In the genomic region with DNA sequence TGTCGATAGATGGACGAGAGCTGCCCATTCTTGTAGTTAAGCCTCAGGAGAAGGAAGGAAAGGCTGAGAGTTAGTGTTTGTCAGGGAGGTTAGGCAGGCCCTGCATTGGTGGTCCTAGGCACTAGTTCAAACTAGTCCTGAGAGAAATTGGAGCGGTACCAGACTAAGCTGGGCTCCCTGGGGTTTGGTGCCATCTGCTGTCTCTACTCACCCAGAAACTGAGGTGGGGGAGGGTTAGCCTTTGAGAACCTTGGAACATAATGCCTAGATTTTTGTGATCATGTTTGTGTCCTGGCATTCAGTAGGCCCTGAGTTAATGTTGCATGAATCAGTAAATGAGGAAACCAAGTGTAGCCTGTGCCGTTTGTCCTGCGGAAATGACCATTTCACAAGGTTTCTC, we compare ENCODE assay signal across 8 mouse cellular contexts. TPM values are rescaled to one million over a fixed set of nuclear protein-coding genes. Genes with fewer than 3 reads are reported as not detected.
A peak's percentile ranks its signal among the peaks of the same experiment; 100 is the strongest.
DNase-seq lines count a peak whose midpoint lies in the region; ATAC-seq and TF ChIP-seq lines count a peak whose summit lies in the region.

No protein-coding gene starts in this region.

- TF ChIP-seq CTCF in embryonic fibroblast, embryonic 13.5 days (IDR thresholded peaks at IDR 0.05; ENCODE audit: borderline replicate concordance, insufficient read depth, low read length) = no peak
- peak; percentile 69 for TF ChIP-seq CTCF in intestine, postnatal 0 days (IDR thresholded peaks at IDR 0.05; ENCODE audit: low read depth)

- H3K36me3 ChIP-seq in intestine, postnatal 0 days (ENCODE audit: control insufficient read depth, insufficient read depth) = peaks cover 24% of the 10 kb centered on the region
- H3K36me3 ChIP-seq in limb, embryonic 14.5 days (ENCODE audit: control insufficient read depth, insufficient read depth, low read length) = peaks cover 29% of the 10 kb centered on the region

- no peaks in the 10 kb centered on the region for H3K9me3 ChIP-seq in intestine, postnatal 0 days (ENCODE audit: control insufficient read depth)
- no peaks in the 10 kb centered on the region for H3K9me3 ChIP-seq in limb, embryonic 14.5 days (ENCODE audit: control insufficient read depth, low read length)

- H3K4me1 ChIP-seq in embryonic fibroblast, embryonic 13.5 days (ENCODE audit: control insufficient read depth, insufficient read depth, low read length) = peaks cover 4% of the 10 kb centered on the region; the same call in 1 of the 2 replicates
- H3K4me1 ChIP-seq in intestine, postnatal 0 days (replicated peaks; ENCODE audit: control insufficient read depth, insufficient read depth, low read length) = 0 out of 2 replicates have a peak, but pooled peaks cover 3% of the 10 kb centered on the region
- H3K4me1 ChIP-seq in limb, embryonic 14.5 days (ENCODE audit: control insufficient read depth, insufficient read depth, low read length) = peaks cover 14% of the 10 kb centered on the region

- H3K4me2 ChIP-seq in intestine, postnatal 0 days (replicated peaks; ENCODE audit: low read depth) = peak overlapping the region; percentile 79
- H3K4me2 ChIP-seq in limb, embryonic 14.5 days (replicated peaks; ENCODE audit: low read depth, low read length, severe bottlenecking) = peak overlapping the region; percentile 95

- peak overlapping the region; percentile 96 for H3K4me3 ChIP-seq in embryonic fibroblast, embryonic 13.5 days (ENCODE audit: insufficient read depth, low read length)
- H3K4me3 ChIP-seq in intestine, postnatal 0 days (ENCODE audit: low read depth, low read length) = peak overlapping the region; percentile 68
- H3K4me3 ChIP-seq in limb, embryonic 14.5 days (replicated peaks; ENCODE audit: low read length) = peak overlapping the region; percentile 95

- DNase-seq in left cerebral cortex, adult 11 months (ENCODE audit: low spot score) = peak; percentile 36
- DNase-seq in left cerebral cortex, adult 8-10 months (ENCODE audit: low spot score in 2 of 2) = no peak
- DNase-seq in adrenal gland, postnatal 14 days = peak; percentile 77
- DNase-seq in limb, embryonic 14.5 days (ENCODE audit: low spot score) = peak; percentile 42
- DNase-seq in naive thymus-derived CD4-positive, alpha-beta T cell, adult 2 months (ENCODE audit: low read depth) = peak; percentile 55
- DNase-seq in urinary bladder, adult 18-20 months (ENCODE audit: low spot score in 2 of 2) = no peak

- ATAC-seq in intestine, postnatal 0 days = no peak
- ATAC-seq in limb, embryonic 14.5 days (ENCODE audit: low FRiP score, low read depth) = no peak

- WGBS in intestine, postnatal 0 days = 21% methylated on average over 5 of the region's 5 CpGs
- 38% methylated on average over 5 of the region's 5 CpGs for WGBS in limb, embryonic 14.5 days

- peak overlapping the region; percentile 100 for H3K27ac ChIP-seq in embryonic fibroblast, embryonic 13.5 days (ENCODE audit: insufficient read depth, low read length)
- H3K27ac ChIP-seq in intestine, postnatal 0 days (ENCODE audit: low read depth, low read length) = peak overlapping the region; percentile 99
- H3K27ac ChIP-seq in limb, embryonic 14.5 days (replicated peaks; ENCODE audit: low read depth, low read length) = no peak overlapping the region

- H3K27me3 ChIP-seq in intestine, postnatal 0 days (replicated peaks; ENCODE audit: control insufficient read depth, insufficient read depth, low read length) = no peaks in the 10 kb centered on the region
- no peaks in the 10 kb centered on the region for H3K27me3 ChIP-seq in limb, embryonic 14.5 days (ENCODE audit: control insufficient read depth, insufficient read depth, low read length)

- no peak for TF ChIP-seq POLR2A in embryonic fibroblast, embryonic 13.5 days (IDR thresholded peaks at IDR 0.05; ENCODE audit: low read depth, low read length)
- TF ChIP-seq POLR2A in limb, embryonic 14.5 days (IDR thresholded peaks at IDR 0.05; ENCODE audit: borderline replicate concordance, extremely low read depth, insufficient read depth, insufficient read length) = no peak

- H3K9ac ChIP-seq in intestine, postnatal 0 days (ENCODE audit: low read depth, low read length) = peak overlapping the region; percentile 90
- peak overlapping the region; percentile 92 for H3K9ac ChIP-seq in limb, embryonic 14.5 days (ENCODE audit: low read depth, low read length, severe bottlenecking)

RNA-seq across cellular contexts. Expression of gene Brpf1, which starts 1.2 kb away (rescaled TPM):
- 10 to 100 TPM; 30.0 to 32.9 (median 31.5) TPM for total RNA-seq in left cerebral cortex, adult 8-10 months (2022)
- 32.3 and 36.7 TPM in 2 replicates for total RNA-seq in adrenal gland, postnatal 14 days (2021)
- 16.5 and 17.0 TPM in 2 replicates for polyA plus RNA-seq in embryonic fibroblast, embryonic 13.5 days (2011; ENCODE audit: insufficient read length, low read depth, missing spikeins)
- 7.3 and 8.3 TPM in 2 replicates for polyA plus RNA-seq in intestine, postnatal 0 days (2015; fragmentation: Nextera tagmentation; extraction: Ambion mirVana)
- 35.7 and 36.5 TPM in 2 replicates for polyA plus RNA-seq in limb, embryonic 14.5 days (2012; rRNA removed)
- polyA plus RNA-seq in limb, embryonic 14.5 days (2014; fragmentation: Nextera tagmentation; extraction: Ambion mirVana) = 20.6 and 22.0 TPM in 2 replicates

RNA-seq across cellular contexts. Expression of gene Ogg1, which starts 18.6 kb away (rescaled TPM):
- 1 to 10 TPM; 7.5 to 9.3 (median 8.4) TPM for total RNA-seq in left cerebral cortex, adult 8-10 months (2022)
- 11.3 and 11.8 TPM in 2 replicates for total RNA-seq in adrenal gland, postnatal 14 days (2021)
- polyA plus RNA-seq in embryonic fibroblast, embryonic 13.5 days (2011; ENCODE audit: insufficient read length, low read depth, missing spikeins) = 20.9 and 24.3 TPM in 2 replicates
- 8.0 and 9.7 TPM in 2 replicates for polyA plus RNA-seq in intestine, postnatal 0 days (2015; fragmentation: Nextera tagmentation; extraction: Ambion mirVana)
- polyA plus RNA-seq in limb, embryonic 14.5 days (2012; rRNA removed) = 22.6 and 26.3 TPM in 2 replicates
- 11.1 and 11.7 TPM in 2 replicates for polyA plus RNA-seq in limb, embryonic 14.5 days (2014; fragmentation: Nextera tagmentation; extraction: Ambion mirVana)

RNA-seq across cellular contexts. Expression of gene Cpne9, which starts 26.0 kb away (rescaled TPM):
- total RNA-seq in left cerebral cortex, adult 8-10 months (2022) = 10 to 100 TPM; 66.7 to 78.5 (median 72.0) TPM
- 0.70 and 1.3 TPM in 2 replicates for total RNA-seq in adrenal gland, postnatal 14 days (2021)
- 0.25 TPM in 1 of 2 replicates, not detected in the other for polyA plus RNA-seq in embryonic fibroblast, embryonic 13.5 days (2011; ENCODE audit: insufficient read length, low read depth, missing spikeins)
- polyA plus RNA-seq in intestine, postnatal 0 days (2015; fragmentation: Nextera tagmentation; extraction: Ambion mirVana) = not detected in 2 replicates
- 0.46 and 0.77 TPM in 2 replicates for polyA plus RNA-seq in limb, embryonic 14.5 days (2012; rRNA removed)
- polyA plus RNA-seq in limb, embryonic 14.5 days (2014; fragmentation: Nextera tagmentation; extraction: Ambion mirVana) = 0.44 TPM in 2 replicates

RNA-seq across cellular contexts. Expression of gene Camk1, which starts 35.6 kb away (rescaled TPM):
- 100 to 1,000 TPM in 3 of 4 experiments, 10 to 100 TPM in 1; 82.6 to 107 (median 104) TPM for total RNA-seq in left cerebral cortex, adult 8-10 months (2022)
- total RNA-seq in adrenal gland, postnatal 14 days (2021) = 46.4 and 49.3 TPM in 2 replicates
- 56.3 and 66.6 TPM in 2 replicates for polyA plus RNA-seq in embryonic fibroblast, embryonic 13.5 days (2011; ENCODE audit: insufficient read length, low read depth, missing spikeins)
- 35.9 and 37.0 TPM in 2 replicates for polyA plus RNA-seq in intestine, postnatal 0 days (2015; fragmentation: Nextera tagmentation; extraction: Ambion mirVana)
- 69.0 and 70.6 TPM in 2 replicates for polyA plus RNA-seq in limb, embryonic 14.5 days (2012; rRNA removed)
- polyA plus RNA-seq in limb, embryonic 14.5 days (2014; fragmentation: Nextera tagmentation; extraction: Ambion mirVana) = 98.4 and 105 TPM in 2 replicates

Comparison
In these comparisons a context has a peak if more than half of its experiments do, and no peak if none do; other contexts are left out.
1. DNase-seq: peak in left cerebral cortex, adult 11 months (single experiment), adrenal gland, postnatal 14 days (single experiment), limb, embryonic 14.5 days (single experiment) and naive thymus-derived CD4-positive, alpha-beta T cell, adult 2 months (single experiment); none in left cerebral cortex, adult 8-10 months (0 of 2) and urinary bladder, adult 18-20 months (0 of 2).
2. Peak in every context shown above with its lines, with median percentiles within 50 percentile points of each other: H3K4me3 ChIP-seq.